ENCODE assay signal across 1 mouse cellular context in genomic region chr8:119911258-119911962, GRCm38 (mm10).
TF ChIP-seq lines count a peak whose summit lies in the region.

No protein-coding gene starts in this region.

TF ChIP-seq in MEL, 35 proteins besides CTCF, POLR2A, EP300 and RAD21 (continued from another document):
- TF ChIP-seq MAZ (IDR thresholded peaks at IDR 0.05; ENCODE audit: low read depth, low read length) (no peak), CHD1 (IDR thresholded peaks at IDR 0.05; ENCODE audit: low read depth, low read length) (no peak), ZNF384 (IDR thresholded peaks at IDR 0.05; ENCODE audit: low read depth, low read length) (peak; percentile 59), USF1 (IDR thresholded peaks at IDR 0.05; ENCODE audit: low read depth, low read length) (peak; percentile 63; the same call in 1 of the 2 replicates), TBP (IDR thresholded peaks at IDR 0.05; ENCODE audit: low read depth, low read length) (0 out of 2 replicates have a peak, but pooled peaks have one; percentile 11), ETS1 (IDR thresholded peaks at IDR 0.05; ENCODE audit: low read depth, low read length) (no peak), SIN3A (IDR thresholded peaks at IDR 0.05; ENCODE audit: low read length) (peak; percentile 78), E2F4 (IDR thresholded peaks at IDR 0.05; ENCODE audit: borderline replicate concordance, low read depth, low read length) (no peak), CHD2 (IDR thresholded peaks at IDR 0.05; ENCODE audit: low read length) (no peak), NELFE (IDR thresholded peaks at IDR 0.05; ENCODE audit: low read depth, low read length) (no peak), KAT2A (conservative IDR thresholded peaks at IDR 0.05; ENCODE audit: low read depth, low read length) (no peak; the same call in 1 of the 2 replicates), USF2 (IDR thresholded peaks at IDR 0.05; ENCODE audit: borderline replicate concordance in 1 of 2, insufficient read depth in 1 of 2, low read depth in 1 of 2, low read length in 2 of 2) (no peak), UBTF (IDR thresholded peaks at IDR 0.05; ENCODE audit: borderline replicate concordance, insufficient read depth, low read depth, low read length) (no peak), MEF2A (IDR thresholded peaks at IDR 0.05; ENCODE audit: extremely low read depth, insufficient replicate concordance, low read depth, low read length, poor library complexity, severe bottlenecking) (no peak), MYC (IDR thresholded peaks at IDR 0.05; ENCODE audit: low read depth, low read length) (peak; percentile 96), NRF1 (IDR thresholded peaks at IDR 0.05; ENCODE audit: insufficient read depth, low read depth, low read length, poor library complexity, severe bottlenecking) (no peak), MXI1 (IDR thresholded peaks at IDR 0.05; ENCODE audit: low read depth, low read length) (peak; percentile 93), HCFC1 (IDR thresholded peaks at IDR 0.05; ENCODE audit: low read depth, low read length) (no peak), ELF1 (IDR thresholded peaks at IDR 0.05; ENCODE audit: low read depth, low read length) (no peak), ZMIZ1 (IDR thresholded peaks at IDR 0.05; ENCODE audit: low read depth, low read length) (no peak), TCF12 (IDR thresholded peaks at IDR 0.05; ENCODE audit: low read depth, low read length) (no peak), SMC3 (IDR thresholded peaks at IDR 0.05; ENCODE audit: low read depth, low read length) (no peak)
